Mouse (Mus musculus) frontal cortex, adult (tissue): ENCODE measurements at regions not wholly inside any gene's neighbourhood (a gene's known extent, or its start where the extent isn't known, plus 50 kb on each side); places are given as distances from the start of the nearest gene placed in this dataset.

Source experiments
- ATAC-seq: cut with Nextera tagmentation; 2 replicates; pipeline ENCODE4 v1.9.2; 2017; ENCODE audit warnings: mild to moderate bottlenecking, moderate library complexity, mixed read lengths; ENCODE audit not compliant: low TSS enrichment

DNA sequence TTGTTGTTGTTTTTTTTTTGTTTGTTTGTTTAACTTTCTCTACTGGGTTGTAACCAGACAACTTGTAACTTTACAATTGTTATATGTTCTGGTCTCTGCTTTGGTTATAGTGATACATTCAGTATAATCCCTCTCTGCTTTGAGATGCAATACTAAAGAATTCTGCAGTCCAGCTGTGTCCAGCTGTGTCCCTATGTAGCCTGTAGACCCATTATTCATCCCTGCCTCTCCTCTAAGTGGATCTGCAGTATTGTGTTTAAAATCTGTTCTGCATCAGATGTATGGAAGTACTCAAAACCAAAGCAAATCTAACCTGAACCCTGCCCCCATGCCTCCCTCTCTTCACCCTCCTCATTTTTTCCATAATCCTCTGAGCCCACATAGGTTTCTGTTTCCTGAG, 279.6 kb downstream of the Rps29 start:
- ATAC-seq = no peak

DNA sequence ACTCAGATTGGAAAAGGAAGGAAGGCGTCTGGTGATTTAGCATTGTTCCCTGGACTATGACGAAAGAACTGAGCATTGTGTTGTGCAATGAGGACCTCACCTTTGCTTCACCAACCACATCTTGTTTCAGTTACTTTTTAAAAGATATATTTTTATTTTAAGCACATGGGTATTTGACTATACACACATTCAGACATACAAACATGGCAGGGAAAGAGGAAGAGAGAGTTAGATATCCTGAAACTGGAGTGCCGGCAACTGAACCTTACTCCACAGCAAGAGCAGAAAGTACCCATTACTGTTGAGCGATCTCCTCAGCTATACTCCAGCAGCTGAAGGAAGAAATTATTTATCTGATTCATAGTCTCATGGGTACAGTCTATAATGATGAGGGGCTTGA, 287.7 kb downstream of the Rps29 start:
- ATAC-seq = no peak

DNA sequence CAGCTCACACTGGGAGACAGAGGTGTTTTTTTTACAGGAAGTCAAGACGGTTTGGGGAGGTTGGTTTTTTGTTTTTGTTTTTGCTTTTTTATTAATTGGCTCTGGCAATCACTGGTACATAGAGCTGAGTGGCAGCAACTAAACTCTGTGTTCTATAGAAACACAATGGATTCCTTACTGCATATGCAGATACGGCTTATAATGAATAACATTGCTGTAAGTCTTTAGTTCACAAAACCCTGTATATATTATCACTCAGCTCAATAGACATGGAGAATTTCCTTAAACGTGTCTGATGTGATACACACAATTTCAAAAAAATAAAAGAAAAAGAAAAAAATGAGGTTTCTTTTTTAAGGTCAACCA, 296.0 kb downstream of the Rps29 start:
- no peak for ATAC-seq

DNA sequence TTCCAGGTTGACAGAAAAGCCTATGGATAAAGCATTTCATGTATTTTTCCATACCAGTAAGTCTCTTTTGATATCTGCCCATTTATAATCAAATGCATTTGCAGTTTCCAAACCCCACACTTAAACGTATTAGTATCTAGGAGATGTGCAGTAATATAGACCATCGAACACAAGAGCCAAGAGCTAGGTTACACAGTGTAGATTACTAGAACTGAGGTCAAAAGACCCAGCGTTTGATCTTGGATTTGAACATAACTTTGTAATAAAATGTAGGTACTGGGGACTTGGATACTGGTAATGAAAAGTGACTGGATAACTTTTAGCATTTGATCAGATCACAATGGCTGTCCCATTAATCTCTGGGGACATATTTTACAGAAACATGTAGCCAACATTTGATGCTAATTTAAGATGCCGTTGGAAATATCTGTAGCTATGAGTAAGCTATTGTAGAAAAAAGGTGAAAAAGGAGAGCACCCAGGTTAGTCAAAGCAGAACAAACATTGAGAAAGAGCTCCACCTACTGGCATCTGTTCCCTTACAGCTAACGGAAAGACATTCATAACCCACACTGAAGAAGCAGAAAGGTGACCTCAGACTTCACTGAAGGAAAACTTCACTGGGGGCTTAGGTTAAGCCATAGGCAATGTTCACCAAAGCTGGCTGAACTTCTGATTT, 296.5 kb downstream of the Rps29 start:
- ATAC-seq = peak; percentile 67

DNA sequence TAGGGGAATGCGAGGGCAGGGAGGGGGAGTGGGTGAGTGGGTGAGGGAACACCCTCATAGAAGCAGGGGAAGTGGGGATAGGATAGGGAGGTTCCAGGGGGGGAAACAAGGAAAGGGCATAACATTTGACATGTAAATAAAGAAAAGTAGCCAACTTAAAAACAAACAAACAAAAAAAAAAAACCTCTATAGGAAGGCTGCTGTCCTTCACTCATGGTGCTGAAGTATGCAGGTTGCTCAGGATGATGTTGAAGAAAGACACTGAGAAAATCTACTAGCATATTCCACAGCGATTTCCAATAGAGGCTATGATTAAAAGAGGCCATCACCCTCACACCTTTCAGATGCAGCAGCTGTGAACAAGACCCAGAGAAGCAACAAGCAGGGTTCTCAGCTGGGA, 298.7 kb downstream of the Rps29 start:
- ATAC-seq = no peak

DNA sequence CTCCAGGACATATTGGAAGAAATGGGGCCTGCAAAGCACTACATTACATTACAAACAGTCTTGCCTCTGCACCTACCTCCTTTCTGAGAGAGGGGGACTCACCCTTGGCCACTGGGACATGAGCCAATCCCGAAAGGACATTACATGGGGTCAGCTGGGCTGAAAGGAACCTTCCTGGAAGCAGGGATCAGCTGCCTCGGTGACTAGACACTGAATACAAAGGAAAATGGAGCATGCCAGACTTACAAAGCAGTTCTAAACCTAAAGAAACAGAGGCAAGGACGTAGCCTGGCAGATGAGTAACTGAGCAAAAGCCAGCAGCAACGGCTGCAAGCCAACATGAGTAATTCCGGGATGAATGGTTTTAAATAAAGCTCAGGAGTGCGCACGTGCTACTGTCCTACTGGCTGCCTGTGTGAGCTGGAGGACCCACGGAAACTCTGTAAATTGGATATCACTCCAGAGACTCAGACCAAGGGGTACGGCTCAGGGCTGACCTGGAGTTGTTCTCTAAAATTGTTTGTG, 309.3 kb downstream of the Rps29 start:
- ATAC-seq = 0 out of 2 replicates have a peak, but pooled peaks have one; percentile 34

DNA sequence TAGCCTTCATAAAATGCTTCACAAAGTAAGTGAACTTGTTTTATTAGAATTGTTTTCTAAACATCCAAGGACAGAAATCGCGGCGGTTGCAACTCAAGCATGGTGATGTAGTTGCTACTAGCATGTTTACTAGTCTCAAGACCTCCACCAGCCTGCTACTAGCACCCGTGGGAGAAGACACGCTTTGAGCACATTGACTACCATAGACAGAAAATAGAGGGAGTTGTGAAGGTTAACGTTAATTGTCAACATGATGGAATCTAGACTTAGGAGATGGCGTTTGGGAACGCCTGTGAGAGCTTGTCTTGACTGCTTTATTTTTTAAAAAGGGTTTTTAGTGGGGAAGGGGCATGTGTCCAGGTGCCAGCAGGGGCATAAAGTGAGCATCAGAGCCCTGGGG, 318.2 kb downstream of the Rps29 start:
- ATAC-seq = no peak

DNA sequence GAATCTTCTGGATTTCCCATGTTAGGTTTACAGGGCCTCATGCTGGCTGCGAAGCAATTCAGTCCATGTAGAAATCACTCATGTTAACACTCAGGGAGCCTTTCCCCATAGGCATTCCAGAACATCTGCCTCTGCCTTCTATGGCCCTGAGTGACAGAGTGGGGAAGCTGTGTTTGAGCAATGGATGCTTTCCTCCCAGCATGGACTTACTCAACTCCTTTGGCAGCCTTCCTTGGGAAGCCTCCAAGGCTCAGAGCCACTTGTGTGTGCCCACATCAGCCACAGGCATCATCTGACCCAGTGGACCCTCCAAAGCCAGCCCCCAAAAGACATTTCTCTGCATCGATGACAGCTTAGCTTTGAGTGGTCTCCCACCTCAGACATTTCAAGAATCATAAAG, 318.8 kb downstream of the Rps29 start:
- no peak for ATAC-seq

GRCm38 (mm10) chr12:68836023-68836422, 323.0 kb downstream of the Rps29 start:
- ATAC-seq = no peak

- peak; percentile 88; the same call in 1 of the 2 replicates for ATAC-seq
Measured at GRCm38 (mm10) chr12:68833914-68834313, 325.1 kb downstream of the Rps29 start.

GRCm38 (mm10) chr12:68829404-68829803, 329.6 kb downstream of the Rps29 start:
- no peak for ATAC-seq

DNA sequence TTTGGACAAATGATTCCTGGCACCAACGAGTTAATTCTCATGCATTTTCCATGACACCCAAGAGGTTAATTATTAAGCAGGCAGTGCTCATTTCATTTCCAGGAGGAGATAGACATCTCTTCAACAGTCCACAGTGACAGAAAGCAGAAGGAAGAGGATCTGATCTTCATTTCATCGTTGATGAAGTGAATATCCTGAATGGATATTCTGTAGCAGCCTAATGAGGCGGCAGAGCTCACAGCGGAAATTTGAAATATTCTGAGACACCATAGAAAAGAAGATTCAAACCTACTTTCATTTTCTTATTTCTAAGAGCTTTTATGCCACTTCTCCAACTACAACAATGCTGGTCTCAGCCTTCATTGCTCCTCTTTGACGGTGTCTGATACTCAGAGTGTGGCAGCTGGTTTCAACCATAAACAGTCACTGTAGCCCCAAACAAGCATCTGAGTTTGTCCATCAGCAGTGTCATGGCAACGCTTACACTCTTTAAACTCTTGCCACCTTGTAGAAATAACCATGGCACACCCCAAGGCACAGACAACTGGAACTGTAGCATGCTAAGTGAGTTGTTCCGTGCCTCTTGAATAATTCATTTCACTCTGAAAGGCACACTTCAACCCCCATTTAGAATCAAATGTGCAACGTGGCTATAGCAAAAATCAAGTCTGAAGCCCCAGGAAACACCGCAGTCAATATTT, 331.3 kb downstream of the Rps29 start:
- no peak for ATAC-seq

DNA sequence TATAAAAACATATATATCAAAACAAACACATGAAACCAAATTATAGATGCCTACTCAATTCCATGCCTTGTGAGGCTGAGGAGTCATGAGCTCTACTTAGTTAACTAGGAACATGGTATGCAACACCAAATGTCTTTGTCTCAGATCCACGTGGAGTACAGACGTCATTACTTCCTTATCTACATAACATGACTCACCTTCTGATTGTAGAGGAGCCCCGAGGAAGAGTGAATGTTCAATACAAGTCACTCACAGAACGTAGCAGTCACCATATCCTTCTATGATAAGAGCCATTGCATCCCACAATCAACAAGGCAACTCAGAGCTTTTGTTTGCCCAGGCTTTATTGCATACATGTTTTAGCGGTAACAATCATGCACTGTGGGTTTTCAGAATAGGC, 364.6 kb downstream of the Rps29 start:
- no peak for ATAC-seq

DNA sequence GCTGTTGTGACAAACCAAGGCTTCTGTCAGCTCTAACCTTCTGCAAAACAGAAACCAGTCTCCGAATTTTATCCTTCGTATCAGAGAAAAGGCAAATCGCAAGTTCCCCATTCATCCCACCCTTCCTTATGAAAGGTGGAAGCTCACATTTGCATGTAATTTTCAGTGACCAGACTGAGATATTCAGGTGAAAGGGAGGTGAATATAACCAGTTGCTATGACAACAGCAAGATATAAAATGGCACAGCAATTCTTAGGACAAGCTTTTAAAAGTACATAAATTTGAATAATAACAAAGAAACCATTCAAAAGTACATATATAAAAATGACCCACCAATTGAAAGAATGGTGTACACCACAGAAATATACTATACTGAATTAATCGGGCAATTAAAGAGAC, 375.4 kb downstream of the Rps29 start:
- ATAC-seq = no peak

- no peak for ATAC-seq
Measured at GRCm38 (mm10) chr12:68775503-68775902, 383.5 kb downstream of the Rps29 start.

DNA sequence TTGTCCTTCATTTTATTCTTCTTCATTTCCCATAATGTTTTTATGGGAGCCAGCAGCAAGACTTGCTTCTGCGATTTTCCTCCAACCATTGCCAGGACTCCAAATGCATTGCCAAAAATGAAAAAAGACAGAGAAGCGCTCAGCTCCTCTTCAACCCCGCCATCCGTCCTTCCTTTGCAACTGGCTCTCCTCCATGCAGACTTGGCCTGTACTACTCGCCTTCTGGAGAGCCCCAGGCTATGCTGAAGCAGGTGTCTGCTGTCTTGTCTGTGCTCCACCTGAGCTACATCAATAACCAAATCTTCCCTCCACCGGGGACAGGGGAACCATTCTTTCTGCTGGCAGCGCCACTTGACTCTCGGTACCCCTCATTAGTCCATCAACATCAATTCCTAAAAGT, 384.2 kb downstream of the Rps29 start:
- peak; percentile 52; the same call in 1 of the 2 replicates for ATAC-seq

DNA sequence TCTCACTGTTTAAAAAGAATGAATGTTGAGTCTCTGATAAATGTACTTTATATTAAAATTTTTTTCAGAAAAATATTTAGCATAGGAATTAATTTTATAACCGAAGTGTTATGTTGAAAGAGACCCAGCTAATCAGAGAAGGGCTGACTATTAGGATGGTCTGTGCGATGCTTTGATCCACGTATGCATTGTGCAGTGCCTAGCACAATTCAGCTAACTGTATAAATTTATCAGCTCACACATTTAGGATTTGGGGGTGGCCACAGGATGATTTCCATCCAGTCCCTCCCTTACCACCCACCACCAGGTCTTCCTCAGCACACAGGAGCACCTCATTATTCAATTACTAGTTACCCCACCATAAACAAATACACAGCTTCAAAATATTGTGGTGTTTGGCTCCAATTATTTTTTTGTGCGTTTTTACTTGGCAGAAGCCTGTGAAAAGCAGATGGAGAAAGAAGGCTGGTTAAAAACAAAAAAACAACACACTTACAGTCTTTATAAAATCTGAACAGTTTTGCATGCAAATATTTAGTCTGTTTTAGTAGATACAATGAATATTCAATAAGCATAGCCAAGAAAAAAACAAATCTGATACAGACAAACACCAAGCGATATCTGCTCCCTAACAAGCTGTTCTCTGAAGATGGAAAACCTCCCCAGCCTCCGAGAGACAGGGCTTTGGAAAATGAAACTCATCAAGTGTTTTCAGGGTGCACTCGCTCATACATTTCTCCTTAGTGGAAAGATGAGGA, 400.5 kb downstream of the Rps29 start:
- no peak for ATAC-seq

DNA sequence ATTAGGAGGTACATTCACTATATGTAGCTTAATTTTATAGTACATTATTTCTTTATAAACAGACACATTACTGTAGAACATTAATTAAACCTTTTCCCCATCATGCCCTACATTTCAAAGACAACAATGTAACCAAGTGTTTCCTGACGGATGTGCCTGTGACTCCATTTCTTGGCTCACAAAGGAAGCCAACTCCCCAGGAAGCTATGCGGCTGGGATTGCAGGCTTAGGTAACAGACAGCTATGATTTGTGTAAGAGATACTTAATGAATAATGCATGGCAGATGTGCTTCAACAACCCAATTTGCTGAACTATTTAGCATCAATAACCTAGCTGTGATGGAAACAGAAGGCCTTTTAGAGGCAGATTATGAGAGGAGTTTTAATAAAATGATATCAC, 430.1 kb downstream of the Rps29 start:
- no peak for ATAC-seq

GRCm38 (mm10) chr12:68718946-68719345, 440.0 kb downstream of the Rps29 start:
- no peak for ATAC-seq

GRCm38 (mm10) chr12:68694275-68695267, 464.4 kb downstream of the Rps29 start:
- peak; percentile 67 for ATAC-seq

GRCm38 (mm10) chr12:68688262-68688661, 470.7 kb downstream of the Rps29 start:
- ATAC-seq = no peak
